Mouse (Mus musculus): ENCODE data around the gene Smpd4.
A peak's percentile ranks its signal among the peaks of the same experiment; 100 is the strongest.

Gene Smpd4

GRCm38 (mm10) chr16:17638036-17638628, 19.0 kb downstream of the Smpd4 start:
- peak; percentile 72 for DNase-seq (ENCODE audit: low read depth, low spot score)

GRCm38 (mm10) chr16:17639081-17639480, 19.9 kb downstream of the Smpd4 start:
- DNase-seq (ENCODE audit: low read depth, low spot score), result no peak

GRCm38 (mm10) chr16:17639951-17640350, 20.8 kb downstream of the Smpd4 start:
- no peak for DNase-seq (ENCODE audit: low read depth, low spot score)

GRCm38 (mm10) chr16:17640706-17641105, 21.6 kb downstream of the Smpd4 start:
- no peak for DNase-seq (ENCODE audit: low read depth, low spot score)

GRCm38 (mm10) chr16:17641301-17641700, 22.1 kb downstream of the Smpd4 start:
- DNase-seq (ENCODE audit: low read depth, low spot score), result no peak

GRCm38 (mm10) chr16:17642311-17642710, 23.2 kb downstream of the Smpd4 start:
- no peak for DNase-seq (ENCODE audit: low read depth, low spot score)

GRCm38 (mm10) chr16:17643437-17643990, 24.4 kb downstream of the Smpd4 start:
- DNase-seq (ENCODE audit: low read depth, low spot score), result no peak

- DNase-seq (ENCODE audit: low read depth, low spot score), result peak; percentile 85
These were observed 27.4 kb downstream of the Smpd4 start, which contains the start of gene Ccdc74a for GRCm38 (mm10) chr16:17646310-17647114. Ccdc74a (plus strand) TSS chr16:17646470.

GRCm38 (mm10) chr16:17647156-17647555, 28.0 kb downstream of the Smpd4 start:
- DNase-seq (ENCODE audit: low read depth, low spot score), result no peak

- no peak for DNase-seq (ENCODE audit: low read depth, low spot score)
These were observed 28.6 kb downstream of the Smpd4 start for GRCm38 (mm10) chr16:17647566-17648340.

- no peak for DNase-seq (ENCODE audit: low read depth, low spot score)
These were observed 30.9 kb downstream of the Smpd4 start for GRCm38 (mm10) chr16:17649925-17650605.

GRCm38 (mm10) chr16:17650711-17651110, 31.6 kb downstream of the Smpd4 start:
- no peak for DNase-seq (ENCODE audit: low read depth, low spot score)

- no peak for DNase-seq (ENCODE audit: low read depth, low spot score)
These were observed 33.5 kb downstream of the Smpd4 start for GRCm38 (mm10) chr16:17652607-17653006.

- no peak for DNase-seq (ENCODE audit: low read depth, low spot score)
These were observed 34.4 kb downstream of the Smpd4 start for GRCm38 (mm10) chr16:17653601-17654000.

- DNase-seq (ENCODE audit: low read depth, low spot score), result no peak
These were observed 35.1 kb downstream of the Smpd4 start for GRCm38 (mm10) chr16:17654188-17654795.

- DNase-seq (ENCODE audit: low read depth, low spot score), result no peak
These were observed 37.2 kb downstream of the Smpd4 start for GRCm38 (mm10) chr16:17656212-17656871.

GRCm38 (mm10) chr16:17665568-17665967, 46.4 kb downstream of the Smpd4 start:
- DNase-seq (ENCODE audit: low read depth, low spot score), result no peak

- DNase-seq (ENCODE audit: low read depth, low spot score), result no peak
These were observed 50.7 kb downstream of the Smpd4 start for GRCm38 (mm10) chr16:17669886-17670285.
